In genomic region chr15:98552758-98553157, GRCm38 (mm10) we compare ENCODE assay signal across 29 mouse cellular contexts. TPM values are rescaled to one million over a fixed set of nuclear protein-coding genes. Genes with fewer than 3 reads are reported as not detected.
"Had no signal": no experiment of that assay in that cellular context is flagged by ENCODE, and none has a peak within 500 bp of the region (broad histone marks: within the 10 kb centered on the region; RNA-seq: fewer than 3 reads in every experiment).

No protein-coding gene starts in this region.

- H3K9ac ChIP-seq: heart, embryonic 13.5 days; heart, embryonic 15.5 days; hindbrain, embryonic 13.5 days; hindbrain, embryonic 15.5 days; kidney, embryonic 15.5 days; limb, embryonic 12.5 days; liver, embryonic 13.5 days had no signal

- H3K27ac ChIP-seq: gastrocnemius, adult 2 months; heart, embryonic 13.5 days; heart, embryonic 15.5 days; hindbrain, embryonic 13.5 days; hindbrain, embryonic 15.5 days; hindbrain, postnatal 0 days; kidney, embryonic 15.5 days; kidney, postnatal 0 days; layer of hippocampus, adult 2 months; left cerebral cortex, adult 2 months; limb, embryonic 10.5 days; limb, embryonic 12.5 days; liver, embryonic 13.5 days had no signal

- H3K4me1 ChIP-seq: heart, embryonic 13.5 days; heart, embryonic 15.5 days; hindbrain, embryonic 13.5 days; hindbrain, embryonic 15.5 days; kidney, embryonic 15.5 days; limb, embryonic 10.5 days; limb, embryonic 12.5 days; liver, embryonic 13.5 days had no signal

- DNase-seq: gastrocnemius, adult 2 months; gastrocnemius, postnatal 10 days; gastrocnemius, postnatal 25 days; heart, postnatal 14 days; heart, postnatal 36 days; kidney, adult 11 months; kidney, adult 2 months; kidney, adult 9 months; kidney, postnatal 14 days; kidney, postnatal 4 days; liver; liver, embryonic 13.5 days had no signal

- ATAC-seq: hindbrain, postnatal 0 days; intestine, embryonic 16.5 days had no signal

- H3K4me3 ChIP-seq: gastrocnemius, adult 2 months; heart, embryonic 13.5 days; heart, embryonic 15.5 days; hindbrain, embryonic 13.5 days; hindbrain, embryonic 15.5 days; kidney, embryonic 15.5 days; layer of hippocampus, adult 2 months; left cerebral cortex, adult 2 months; limb, embryonic 10.5 days; limb, embryonic 12.5 days; liver, embryonic 13.5 days had no signal

- H3K9me3 ChIP-seq: heart, embryonic 13.5 days; heart, embryonic 15.5 days; hindbrain, embryonic 13.5 days; hindbrain, embryonic 15.5 days; kidney, embryonic 15.5 days; limb, embryonic 10.5 days; limb, embryonic 12.5 days; liver, embryonic 13.5 days had no signal

RNA-seq across cellular contexts. Expression of gene 4930415O20Rik, which starts 18.0 kb away (rescaled TPM):
- total RNA-seq: gastrocnemius, postnatal 10 days; hematopoietic stem cell, adult 5-6 weeks; hindbrain, postnatal 0 days; layer of hippocampus, adult 2 months; layer of hippocampus, postnatal 10 days; left cerebral cortex, adult 2 months; left cerebral cortex, postnatal 14 days; left cerebral cortex, postnatal 36 days had no signal
- polyA plus RNA-seq: hindbrain, embryonic 11.5 days; hindbrain, embryonic 13.5 days; hindbrain, embryonic 15.5 days; hindbrain, postnatal 0 days; kidney, embryonic 15.5 days; liver, embryonic 13.5 days had no signal
